Mouse (Mus musculus) monocyte, adult 5-6 weeks (primary cell): ENCODE measurements around the gene Il17rc. TPM values are rescaled to one million over a fixed set of nuclear protein-coding genes. Genes with fewer than 3 reads are reported as not detected.

ENCODE experiments used
- ATAC-seq: fragments of 153-309, 156-312 bp; replicated peaks from 2 replicates; pipeline ENCODE4 v1.8.0; 2017; ENCODE audit warnings: mild to moderate bottlenecking; ENCODE audit not compliant: low TSS enrichment, insufficient number of reproducible peaks, severe bottlenecking, poor library complexity, low FRiP score
- total RNA-seq: library from RNA; stranded (forward); fragments of 200-1000, 200-491, 200-594 nt; gene quantifications from 3 replicates; pipeline ENCODE4 v1.2.3, GENCODE M21; 2017

The Il17rc gene
- total RNA-seq, 1 experiment from 2014 or later: not detected

GRCm38 (mm10) chr6:113530932-113531839 lies 60.0 kb downstream of the Il17rc start, which contains the start of the genes Emc3 and Fancd2:
Emc3 (minus strand) TSS chr6:113531652.
Fancd2 (plus strand) TSS chr6:113531682.
- ATAC-seq: peak; percentile 91

DNA sequence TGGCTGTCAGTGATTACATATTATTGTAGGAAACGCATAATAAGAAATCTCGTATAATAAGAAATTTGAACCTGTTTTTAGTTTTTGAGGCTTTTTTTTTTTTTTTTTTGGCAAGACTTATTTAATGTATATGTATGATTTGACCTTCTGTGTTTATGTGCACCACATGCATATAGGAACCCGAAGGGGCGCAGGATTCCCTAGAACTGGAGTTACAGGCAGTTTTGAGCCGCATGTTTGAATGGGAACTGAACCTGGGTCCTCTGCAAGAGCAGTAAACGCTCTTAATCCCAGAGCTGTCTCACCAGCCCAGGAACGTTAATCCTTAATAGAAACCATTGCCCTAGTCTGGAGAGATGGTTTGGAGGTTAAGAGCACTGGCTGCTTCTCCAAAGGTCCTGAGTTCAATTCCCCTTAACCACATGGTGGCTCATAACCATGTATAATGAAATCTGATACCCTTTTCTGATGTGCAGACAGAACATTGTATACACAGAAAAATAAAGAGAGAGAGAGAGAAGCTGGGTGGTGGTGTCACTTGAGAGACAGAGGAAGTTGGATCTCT lies 60.7 kb downstream of the Il17rc start:
- no peak for ATAC-seq

Other genes with a start within 250 kb of the Il17rc start
- 40.8 to 50.3 TPM (median 42.0 TPM) in 3 replicates for gene Mtmr14, start 233.6 kb upstream of the Il17rc start, total RNA-seq
- 0.19 to 0.75 TPM in 2 of 3 replicates, not detected in the other for gene Cpne9, start 189.1 kb upstream of the Il17rc start, total RNA-seq
- 77.8 to 91.4 TPM (median 83.9 TPM) in 3 replicates for gene Brpf1, start 164.3 kb upstream of the Il17rc start, total RNA-seq
- 6.4 to 12.2 TPM (median 9.2 TPM) in 3 replicates for gene Ogg1, start 144.5 kb upstream of the Il17rc start, total RNA-seq
- 27.9 to 116 TPM (median 103 TPM) in 3 replicates for gene Camk1, start 127.4 kb upstream of the Il17rc start, total RNA-seq
- gene Tada3, start 93.5 kb upstream of the Il17rc start, total RNA-seq: 7.9 to 22.4 TPM (median 9.8 TPM) in 3 replicates
- gene Arpc4, start 93.3 kb upstream of the Il17rc start, total RNA-seq: 296 to 345 TPM (median 318 TPM) in 3 replicates
- 12.9 to 26.5 TPM (median 15.3 TPM) in 3 replicates for gene Ttll3, start 82.2 kb upstream of the Il17rc start, total RNA-seq
- gene Rpusd3, start 52.1 kb upstream of the Il17rc start, total RNA-seq: 0.96 to 6.9 TPM (median 4.4 TPM) in 3 replicates
- not detected in 3 replicates for gene Cidec, start 35.7 kb upstream of the Il17rc start, total RNA-seq
- gene Jagn1, start 28.9 kb upstream of the Il17rc start, total RNA-seq: 6.8 to 22.3 TPM (median 21.0 TPM) in 3 replicates
- not detected in 3 replicates for gene Il17re, start 12.9 kb upstream of the Il17rc start, total RNA-seq
- gene Creld1, start 11.9 kb downstream of the Il17rc start, total RNA-seq: 0.85 to 6.1 TPM (median 3.4 TPM) in 3 replicates
- gene Prrt3, start 30.5 kb downstream of the Il17rc start, total RNA-seq: not detected in 3 replicates
- gene Emc3, start 60.2 kb downstream of the Il17rc start, total RNA-seq: 37.2 to 57.0 TPM (median 50.1 TPM) in 3 replicates
- gene Fancd2, start 60.3 kb downstream of the Il17rc start, total RNA-seq: 0.29 to 1.8 TPM (median 1.7 TPM) in 3 replicates
- gene Fancd2os, start 129.3 kb downstream of the Il17rc start, total RNA-seq: not detected in 3 replicates
- gene Brk1, start 133.3 kb downstream of the Il17rc start, total RNA-seq: 111 to 131 TPM (median 120 TPM) in 3 replicates
- gene Vhl, start 152.5 kb downstream of the Il17rc start, total RNA-seq: 17.1 to 24.7 TPM (median 21.6 TPM) in 3 replicates
- 99.6 to 134 TPM (median 117 TPM) in 3 replicates for gene Irak2, start 167.0 kb downstream of the Il17rc start, total RNA-seq
- gene Tatdn2, start 225.6 kb downstream of the Il17rc start, total RNA-seq: 306 to 404 TPM (median 339 TPM) in 3 replicates
- gene Ghrl, start 248.5 kb downstream of the Il17rc start, total RNA-seq: 3.1 to 6.6 TPM in 2 of 3 replicates, not detected in the other